Mouse (Mus musculus): ENCODE results near the gene Ocln.

DNA sequence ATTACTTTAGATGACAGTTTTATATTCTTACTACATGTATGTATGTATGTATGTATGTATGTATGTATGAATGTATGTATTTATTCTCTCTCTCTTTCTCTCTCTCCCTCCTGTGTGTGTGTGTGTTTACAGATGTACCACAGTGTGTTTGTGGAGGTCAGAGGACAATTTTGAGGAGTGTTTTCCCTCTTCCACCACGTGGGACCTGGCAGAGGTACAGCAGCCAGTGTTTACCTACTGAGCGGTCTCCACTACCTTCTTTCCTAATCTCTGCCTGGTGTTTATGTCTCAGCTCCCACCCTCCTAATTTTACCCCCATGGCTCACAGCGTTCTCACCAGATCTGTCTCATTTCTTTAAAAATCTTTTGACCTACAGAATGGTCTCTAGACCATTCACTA, 26.7 kb upstream of the Ocln start:
- no peak for TF ChIP-seq CTCF (IDR thresholded peaks at IDR 0.05)
- TF ChIP-seq EP300 (IDR thresholded peaks at IDR 0.05) = no peak

Data from lung, postnatal 0 days (tissue).